Mouse (Mus musculus): ENCODE results near the gene Tle4.

DNA sequence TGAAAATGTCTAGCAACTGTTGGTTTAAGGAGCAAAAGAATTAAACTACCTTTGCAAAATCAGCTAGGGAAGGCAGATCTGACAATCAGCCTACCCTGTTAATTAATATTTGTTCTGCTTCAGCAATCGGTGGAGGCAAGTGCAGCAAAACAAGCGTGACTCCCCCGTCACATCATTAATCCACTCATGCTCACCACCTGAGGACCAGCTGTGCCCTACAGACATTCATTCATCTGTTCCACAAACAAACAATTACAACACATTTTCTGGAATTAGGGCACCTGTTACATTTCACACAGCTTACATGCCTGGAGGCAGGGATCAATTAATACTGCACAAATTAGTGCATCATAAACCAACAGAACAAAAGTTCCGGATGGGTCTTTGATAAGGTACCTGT is 89.0 kb downstream of the Tle4 start:
- TF ChIP-seq CTCF (IDR thresholded peaks at IDR 0.05; ENCODE audit: low read depth, low read length): no peak
- no peak for TF ChIP-seq POLR2A (IDR thresholded peaks at IDR 0.05; ENCODE audit: insufficient read depth, low read length)

All from ES-Bruce4 (cell line).